Mouse (Mus musculus): ENCODE measurements around the gene Gm49486. TPM values are rescaled to one million over a fixed set of nuclear protein-coding genes. Genes with fewer than 3 reads are reported as not detected.
"Not testable (repeated sequence)": the region's sequence is repeated elsewhere in the genome, so short reads cannot be mapped to it uniquely, and the experiment has no call there.

The Gm49486 gene
- polyA plus RNA-seq, 1 experiment, result 0.11 TPM

DNA sequence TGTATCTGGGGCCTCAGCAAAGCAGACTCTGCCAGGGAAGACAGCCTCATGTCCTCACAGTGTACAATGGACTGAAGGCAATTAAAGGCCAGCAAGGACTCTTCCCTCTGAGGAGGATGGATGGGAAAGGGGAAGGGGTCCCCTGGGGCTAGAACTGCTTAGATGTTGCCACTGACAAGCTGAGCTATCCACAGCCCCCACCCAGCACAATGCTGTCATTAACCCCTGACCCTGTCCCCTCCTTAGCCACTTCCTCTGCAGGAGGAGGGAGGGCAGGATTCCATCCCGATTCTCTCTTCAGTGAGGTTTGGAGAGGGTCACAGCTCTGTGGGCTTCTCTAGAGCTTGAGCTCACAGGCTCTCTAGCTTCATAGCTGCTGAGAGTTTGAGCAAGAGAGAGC, 9.6 kb upstream of the Gm49486 start:
- no peak for DNase-seq
- TF ChIP-seq POLR2A (IDR thresholded peaks at IDR 0.05; ENCODE audit: borderline replicate concordance, extremely low read depth, low read depth, low read length) (no peak), CTCF (IDR thresholded peaks at IDR 0.05; ENCODE audit: insufficient read depth, low read length) (no peak)

GRCm38 (mm10) chr15:79223641-79224040, 5.5 kb upstream of the Gm49486 start:
- WGBS, result 22% methylated on average over 5 of the region's 5 CpGs
- Histone ChIP-seq H3K4me3 (replicated peaks; ENCODE audit: extremely low read depth, low read depth, low read length) (no peak overlapping the region), H3K4me1 (ENCODE audit: control insufficient read depth, insufficient read depth, low read length) (no peaks in the 10 kb centered on the region)
- no peak for TF ChIP-seq POLR2A (IDR thresholded peaks at IDR 0.05; ENCODE audit: borderline replicate concordance, extremely low read depth, low read depth, low read length)
- no peak for TF ChIP-seq CTCF (IDR thresholded peaks at IDR 0.05; ENCODE audit: insufficient read depth, low read length)
- no peak for DNase-seq

More for the DNA sequence above, 9.6 kb upstream of the Gm49486 start:
- Histone ChIP-seq H3K4me3 (replicated peaks; ENCODE audit: extremely low read depth, low read depth, low read length) (no peak overlapping the region), H3K4me1 (ENCODE audit: control insufficient read depth, insufficient read depth, low read length) (no peaks in the 10 kb centered on the region)
- 7% methylated on average over 1 of the region's 1 CpGs for WGBS

DNA sequence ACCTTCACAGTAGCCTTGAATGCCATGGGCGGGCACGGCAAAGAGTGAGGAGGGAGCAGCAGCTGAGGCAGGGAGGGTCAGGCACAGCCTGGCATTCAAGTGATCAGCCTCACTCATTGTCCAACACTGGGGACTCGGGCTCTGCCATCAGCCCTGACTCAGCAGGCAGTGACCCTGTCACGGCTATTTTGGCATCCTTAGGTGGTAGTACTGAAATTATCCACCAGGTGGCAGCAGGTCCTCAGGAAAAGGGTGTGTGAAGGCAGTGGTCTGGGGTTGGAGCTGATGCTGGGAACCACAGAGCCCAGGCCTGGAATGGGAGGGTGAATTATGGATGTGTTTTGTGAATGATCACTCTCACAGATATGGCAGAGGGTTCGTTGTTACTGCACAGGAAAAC, 4.5 kb upstream of the Gm49486 start:
- 12% methylated on average over 5 of the region's 5 CpGs for WGBS
- Histone ChIP-seq H3K4me3 (replicated peaks; ENCODE audit: extremely low read depth, low read depth, low read length) (no peak overlapping the region), H3K4me1 (ENCODE audit: control insufficient read depth, insufficient read depth, low read length) (no peaks in the 10 kb centered on the region)
- TF ChIP-seq POLR2A (IDR thresholded peaks at IDR 0.05; ENCODE audit: borderline replicate concordance, extremely low read depth, low read depth, low read length) (no peak), CTCF (IDR thresholded peaks at IDR 0.05; ENCODE audit: insufficient read depth, low read length) (peak; percentile 77)
- DNase-seq, result peak; percentile 83

DNA sequence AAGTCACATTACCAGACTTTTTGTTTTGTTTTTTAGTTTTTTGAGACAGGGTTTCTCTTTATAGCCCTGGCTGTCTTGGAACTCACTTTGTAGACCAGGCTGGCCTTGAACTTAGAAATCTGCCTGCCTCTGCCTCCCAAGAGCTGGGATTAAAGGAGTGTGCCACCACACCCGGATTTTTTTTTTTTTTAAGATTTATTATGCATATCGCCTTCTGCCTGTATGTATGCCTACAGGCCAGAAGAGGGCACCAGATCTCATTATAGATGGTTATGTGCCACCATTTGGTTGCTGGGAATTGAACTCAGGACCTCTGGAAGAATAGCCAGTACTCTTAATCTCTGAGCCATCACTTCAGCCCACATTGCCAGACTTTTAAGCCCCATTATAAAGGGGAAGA, 3.4 kb upstream of the Gm49486 start:
- not testable (repeated sequence) for H3K4me1 ChIP-seq (ENCODE audit: control insufficient read depth, insufficient read depth, low read length); DNase-seq; H3K4me3 ChIP-seq (replicated peaks; ENCODE audit: extremely low read depth, low read depth, low read length)
- WGBS, result 45% methylated on average over 2 of the region's 2 CpGs

DNA sequence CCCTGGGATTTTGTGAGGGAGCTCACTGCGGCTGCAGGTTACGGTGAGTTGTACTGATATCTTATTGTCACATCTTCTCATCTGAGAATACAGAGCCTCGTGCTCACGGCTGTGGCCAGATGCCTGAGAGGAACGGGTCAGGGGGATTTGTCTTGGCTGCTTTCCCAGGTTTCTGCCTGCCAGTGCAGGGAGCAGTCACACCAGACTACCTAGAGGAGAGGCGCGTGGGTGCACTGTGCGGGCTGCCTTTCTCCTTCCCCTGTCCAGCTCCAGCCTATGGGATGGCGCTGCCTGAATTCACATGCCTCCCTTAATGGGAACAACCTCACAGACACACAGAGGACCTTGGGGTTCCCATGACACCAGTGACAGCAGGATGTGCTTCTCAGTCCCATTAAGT, 6.1 kb downstream of the Gm49486 start:
- no peak for TF ChIP-seq POLR2A (IDR thresholded peaks at IDR 0.05; ENCODE audit: borderline replicate concordance, extremely low read depth, low read depth, low read length)
- TF ChIP-seq CTCF (IDR thresholded peaks at IDR 0.05; ENCODE audit: insufficient read depth, low read length), result no peak
- 73% methylated on average over 9 of the region's 9 CpGs for WGBS

DNA sequence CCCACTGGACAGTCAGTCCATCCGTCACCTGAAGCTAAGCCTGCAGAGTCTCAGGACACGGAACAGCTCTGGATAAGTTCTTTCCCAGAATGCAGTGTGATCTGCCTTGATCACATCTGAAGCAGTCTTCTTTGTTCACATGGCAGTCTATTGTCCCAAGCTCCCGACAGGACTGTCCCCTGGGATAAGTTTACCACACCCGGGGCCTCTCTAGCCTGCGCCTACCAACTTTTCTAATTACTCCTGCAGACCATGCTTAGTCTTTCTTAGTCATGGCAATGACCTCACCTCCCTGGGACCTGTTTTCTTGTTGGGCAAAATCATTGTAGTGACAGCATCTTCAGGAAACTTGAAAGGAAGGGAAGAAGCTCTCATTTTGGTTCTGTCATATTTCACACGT, 8.8 kb downstream of the Gm49486 start:
- no peak for DNase-seq
- no peak overlapping the region for H3K4me3 ChIP-seq (replicated peaks; ENCODE audit: extremely low read depth, low read depth, low read length)
- WGBS, result 83% methylated on average over 6 of the region's 6 CpGs
- no peaks in the 10 kb centered on the region for H3K4me1 ChIP-seq (ENCODE audit: control insufficient read depth, insufficient read depth, low read length)
- TF ChIP-seq POLR2A (IDR thresholded peaks at IDR 0.05; ENCODE audit: borderline replicate concordance, extremely low read depth, low read depth, low read length), result no peak
- TF ChIP-seq CTCF (IDR thresholded peaks at IDR 0.05; ENCODE audit: insufficient read depth, low read length), result no peak

More for the DNA sequence above, 6.1 kb downstream of the Gm49486 start:
- Histone ChIP-seq H3K4me3 (replicated peaks; ENCODE audit: extremely low read depth, low read depth, low read length) (no peak overlapping the region), H3K4me1 (ENCODE audit: control insufficient read depth, insufficient read depth, low read length) (no peaks in the 10 kb centered on the region)
- no peak for DNase-seq

DNA sequence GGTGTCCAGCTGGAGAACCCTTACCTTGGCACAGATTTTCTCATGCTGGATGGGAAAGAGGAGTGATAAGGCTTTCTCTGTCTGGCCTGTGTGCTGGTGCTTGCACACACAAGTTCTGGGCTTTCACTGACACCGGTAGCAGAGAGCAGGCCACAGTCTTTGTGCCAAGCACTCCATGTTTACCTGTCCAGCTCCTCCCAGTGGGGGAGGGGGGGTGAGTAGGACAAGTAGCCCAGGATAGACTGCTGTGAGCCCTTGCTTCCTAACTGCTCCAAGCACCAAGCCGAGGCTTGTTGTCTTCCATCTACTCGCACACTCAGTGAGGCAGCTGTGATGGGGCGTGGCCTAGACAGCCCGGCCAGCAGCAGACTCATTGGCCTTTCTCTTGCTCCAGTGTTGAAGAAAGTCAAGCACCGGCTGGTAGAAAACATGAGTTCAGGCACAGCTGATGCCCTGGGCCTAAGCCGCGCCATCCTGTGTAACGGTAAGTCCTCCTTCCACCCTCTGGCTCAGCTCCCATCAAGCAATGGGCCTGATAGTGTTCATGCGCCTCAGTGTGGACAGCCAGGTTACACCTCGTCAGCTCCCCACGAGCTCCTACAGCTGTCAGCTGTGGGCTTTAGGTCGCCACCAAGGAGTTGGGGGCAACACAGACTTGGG, 13.5 kb downstream of the Gm49486 start:
- DNase-seq, result no peak
- Histone ChIP-seq H3K4me3 (replicated peaks; ENCODE audit: extremely low read depth, low read depth, low read length) (no peak overlapping the region), H3K4me1 (ENCODE audit: control insufficient read depth, insufficient read depth, low read length) (0 out of 2 replicates have a peak, but pooled peaks cover 2% of the 10 kb centered on the region)
- TF ChIP-seq CTCF (IDR thresholded peaks at IDR 0.05; ENCODE audit: insufficient read depth, low read length) (no peak), POLR2A (IDR thresholded peaks at IDR 0.05; ENCODE audit: borderline replicate concordance, extremely low read depth, low read depth, low read length) (no peak)
- 62% methylated on average over 13 of the region's 13 CpGs for WGBS

GRCm38 (mm10) chr15:79243234-79244042, 14.2 kb downstream of the Gm49486 start:
- WGBS, result 14% methylated on average over 10 of the region's 10 CpGs
- Histone ChIP-seq H3K4me3 (replicated peaks; ENCODE audit: extremely low read depth, low read depth, low read length) (no peak overlapping the region), H3K4me1 (ENCODE audit: control insufficient read depth, insufficient read depth, low read length) (0 out of 2 replicates have a peak, but pooled peaks cover 2% of the 10 kb centered on the region)
- DNase-seq, result peak; percentile 88
- TF ChIP-seq POLR2A (IDR thresholded peaks at IDR 0.05; ENCODE audit: borderline replicate concordance, extremely low read depth, low read depth, low read length) (no peak; the same call in 1 of the 2 replicates), CTCF (IDR thresholded peaks at IDR 0.05; ENCODE audit: insufficient read depth, low read length) (peak; percentile 100)

GRCm38 (mm10) chr15:79244071-79244893, 15.1 kb downstream of the Gm49486 start:
- 60% methylated on average over 7 of the region's 7 CpGs for WGBS
- TF ChIP-seq POLR2A (IDR thresholded peaks at IDR 0.05; ENCODE audit: borderline replicate concordance, extremely low read depth, low read depth, low read length) (no peak), CTCF (IDR thresholded peaks at IDR 0.05; ENCODE audit: insufficient read depth, low read length) (no peak)
- peak; percentile 19 for DNase-seq
- 0 out of 2 replicates have a peak, but pooled peaks cover 2% of the 10 kb centered on the region for H3K4me1 ChIP-seq (ENCODE audit: control insufficient read depth, insufficient read depth, low read length)
- H3K4me3 ChIP-seq (replicated peaks; ENCODE audit: extremely low read depth, low read depth, low read length), result no peak overlapping the region
